Mouse (Mus musculus): ENCODE data around the gene Ank2. TPM values are rescaled to one million over a fixed set of nuclear protein-coding genes. Genes with fewer than 3 reads are reported as not detected.

The Ank2 gene
- polyA plus RNA-seq, 1 experiment from 2014 or later: 37.0 TPM

DNA sequence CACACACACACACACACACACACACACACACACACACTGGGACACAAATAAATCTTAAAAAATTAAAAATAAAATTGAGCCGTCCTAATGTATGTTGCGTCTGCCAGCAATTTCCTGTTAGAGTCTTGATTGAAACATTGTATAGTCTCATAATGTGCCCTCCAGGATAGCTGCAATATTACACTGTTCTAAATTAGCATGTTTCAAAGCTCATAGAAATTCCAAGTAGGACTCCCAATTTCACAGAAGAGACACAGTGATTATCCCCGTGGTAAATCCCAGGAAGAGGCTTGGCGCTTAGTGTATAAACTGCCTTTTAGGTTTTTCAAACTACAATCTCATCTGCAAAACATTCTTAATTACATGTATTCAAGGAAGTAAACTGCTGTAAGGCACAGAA lies 131.7 kb downstream of the Ank2 start:
- H3K4me3 ChIP-seq (ENCODE audit: low read depth, low read length): no peak overlapping the region
- no peaks in the 10 kb centered on the region for H3K4me1 ChIP-seq (replicated peaks; ENCODE audit: control insufficient read depth, insufficient read depth, low read length)
- ATAC-seq (replicated peaks; ENCODE audit: low FRiP score, low TSS enrichment, low read depth) (no peak), DNase-seq (ENCODE audit: low spot score) (no peak)
- H3K36me3 ChIP-seq (ENCODE audit: control insufficient read depth, insufficient read depth, low read length): no peaks in the 10 kb centered on the region
- H3K27ac ChIP-seq (ENCODE audit: low read depth): no peak overlapping the region
- 84% methylated on average over 4 of the region's 4 CpGs for WGBS
- H3K9me3 ChIP-seq (ENCODE audit: control insufficient read depth, low read length): no peaks in the 10 kb centered on the region; the same call in 1 of the 2 replicates
- no peak overlapping the region for H3K9ac ChIP-seq (ENCODE audit: low read length)
- H3K27me3 ChIP-seq (replicated peaks; ENCODE audit: control insufficient read depth, insufficient read depth, low read length): no peaks in the 10 kb centered on the region
- H3K4me2 ChIP-seq (ENCODE audit: low read length): no peak overlapping the region

DNA sequence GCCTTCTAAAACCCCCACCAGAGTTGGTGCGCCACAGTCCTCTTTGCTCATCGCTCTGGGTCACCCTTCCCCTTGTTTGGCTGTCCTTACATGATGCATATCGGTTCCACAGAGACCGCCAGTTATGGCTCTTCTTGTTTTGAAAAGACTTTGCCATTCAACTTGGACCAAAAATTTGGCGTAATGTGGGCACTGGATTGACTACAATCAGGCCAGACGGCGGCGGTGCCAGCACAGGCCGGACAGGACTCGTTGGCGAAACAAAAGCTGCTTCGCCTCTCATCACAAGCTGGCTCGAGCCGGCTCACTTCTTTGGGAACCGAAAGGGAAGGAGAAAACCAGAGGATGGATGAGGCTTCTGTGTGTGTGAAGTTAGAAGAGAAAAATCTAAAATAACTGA lies 135.6 kb downstream of the Ank2 start:
- Histone ChIP-seq H3K9ac (ENCODE audit: low read length) (no peak overlapping the region), H3K9me3 (ENCODE audit: control insufficient read depth, low read length) (no peaks in the 10 kb centered on the region), H3K27me3 (replicated peaks; ENCODE audit: control insufficient read depth, insufficient read depth, low read length) (no peaks in the 10 kb centered on the region), H3K4me2 (ENCODE audit: low read length) (no peak overlapping the region), H3K27ac (ENCODE audit: low read depth) (no peak overlapping the region), H3K4me3 (ENCODE audit: low read depth, low read length) (no peak overlapping the region), H3K4me1 (replicated peaks; ENCODE audit: control insufficient read depth, insufficient read depth, low read length) (no peaks in the 10 kb centered on the region), H3K36me3 (ENCODE audit: control insufficient read depth, insufficient read depth, low read length) (no peaks in the 10 kb centered on the region)
- WGBS: 91% methylated on average over 15 of the region's 15 CpGs
- DNase-seq (ENCODE audit: low spot score) (no peak), ATAC-seq (replicated peaks; ENCODE audit: low FRiP score, low TSS enrichment, low read depth) (no peak)

DNA sequence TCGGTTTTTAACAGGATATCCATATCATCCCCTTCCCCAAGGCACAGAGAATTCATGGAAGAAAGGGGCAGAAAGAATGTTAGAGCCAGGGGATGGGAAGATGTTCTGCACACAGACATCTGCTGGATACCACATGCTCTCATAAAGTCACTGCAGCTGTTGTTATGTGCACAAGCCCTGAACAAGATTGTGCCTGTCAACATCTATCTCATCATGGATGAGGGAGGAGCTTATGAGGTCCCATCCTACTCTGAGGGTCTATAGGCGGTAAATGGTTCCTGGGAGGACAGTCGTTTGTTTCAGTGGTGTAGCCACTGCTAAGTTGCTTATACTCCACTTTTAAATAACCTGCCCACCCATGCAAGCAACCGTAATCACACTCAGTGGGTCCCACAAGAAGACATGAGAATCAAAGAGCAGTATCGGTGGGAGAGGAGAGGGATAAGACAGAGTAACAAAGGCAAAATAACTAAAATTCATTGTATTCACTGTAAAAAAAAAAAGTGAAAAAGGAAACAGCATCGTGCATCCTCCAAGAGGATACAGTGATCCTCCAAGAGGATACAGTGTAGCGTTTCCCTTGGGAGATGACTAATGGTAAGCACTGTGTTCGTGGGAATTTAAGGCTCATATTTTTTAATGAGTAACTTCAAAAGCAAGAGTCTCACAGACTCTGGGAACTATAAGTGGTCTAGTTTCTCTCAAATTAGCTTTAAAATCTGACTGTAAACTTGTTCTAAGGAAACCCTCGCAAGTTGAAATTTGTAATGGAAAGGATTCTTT lies 136.3 kb downstream of the Ank2 start:
- Histone ChIP-seq H3K9ac (ENCODE audit: low read length) (no peak overlapping the region), H3K4me2 (ENCODE audit: low read length) (no peak overlapping the region), H3K27ac (ENCODE audit: low read depth) (no peak overlapping the region), H3K4me1 (replicated peaks; ENCODE audit: control insufficient read depth, insufficient read depth, low read length) (no peaks in the 10 kb centered on the region), H3K36me3 (ENCODE audit: control insufficient read depth, insufficient read depth, low read length) (no peaks in the 10 kb centered on the region), H3K27me3 (replicated peaks; ENCODE audit: control insufficient read depth, insufficient read depth, low read length) (no peaks in the 10 kb centered on the region), H3K4me3 (ENCODE audit: low read depth, low read length) (no peak overlapping the region), H3K9me3 (ENCODE audit: control insufficient read depth, low read length) (no peaks in the 10 kb centered on the region)
- 85% methylated on average over 9 of the region's 9 CpGs for WGBS
- no peak for DNase-seq (ENCODE audit: low spot score)
- no peak for ATAC-seq (replicated peaks; ENCODE audit: low FRiP score, low TSS enrichment, low read depth)

DNA sequence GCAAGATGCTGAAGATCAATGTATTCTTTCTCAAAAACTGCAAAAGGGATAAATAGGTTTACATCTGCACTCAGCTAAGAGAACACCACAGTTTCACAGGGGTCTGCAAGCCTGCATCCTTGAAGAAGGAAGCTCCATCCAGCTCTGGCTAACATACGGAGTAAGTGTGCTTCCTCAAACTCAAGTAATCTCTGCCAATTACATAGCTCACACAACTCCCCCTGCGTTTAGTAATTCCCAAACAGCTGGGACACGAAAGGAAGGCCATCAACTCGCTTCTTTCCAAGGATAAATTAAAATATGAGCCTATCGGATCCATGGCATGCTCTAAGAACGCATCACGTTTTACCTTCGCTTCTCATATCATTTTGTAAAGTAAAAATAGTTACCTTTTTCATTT lies 137.3 kb downstream of the Ank2 start:
- no peak overlapping the region for H3K4me3 ChIP-seq (ENCODE audit: low read depth, low read length)
- no peak overlapping the region for H3K4me2 ChIP-seq (ENCODE audit: low read length)
- no peaks in the 10 kb centered on the region for H3K27me3 ChIP-seq (replicated peaks; ENCODE audit: control insufficient read depth, insufficient read depth, low read length)
- no peak overlapping the region for H3K27ac ChIP-seq (ENCODE audit: low read depth)
- DNase-seq (ENCODE audit: low spot score) (no peak), ATAC-seq (replicated peaks; ENCODE audit: low FRiP score, low TSS enrichment, low read depth) (no peak)
- H3K9ac ChIP-seq (ENCODE audit: low read length): no peak overlapping the region
- 82% methylated on average over 8 of the region's 8 CpGs for WGBS
- no peaks in the 10 kb centered on the region for H3K36me3 ChIP-seq (ENCODE audit: control insufficient read depth, insufficient read depth, low read length)
- H3K9me3 ChIP-seq (ENCODE audit: control insufficient read depth, low read length): no peaks in the 10 kb centered on the region
- no peaks in the 10 kb centered on the region for H3K4me1 ChIP-seq (replicated peaks; ENCODE audit: control insufficient read depth, insufficient read depth, low read length)

DNA sequence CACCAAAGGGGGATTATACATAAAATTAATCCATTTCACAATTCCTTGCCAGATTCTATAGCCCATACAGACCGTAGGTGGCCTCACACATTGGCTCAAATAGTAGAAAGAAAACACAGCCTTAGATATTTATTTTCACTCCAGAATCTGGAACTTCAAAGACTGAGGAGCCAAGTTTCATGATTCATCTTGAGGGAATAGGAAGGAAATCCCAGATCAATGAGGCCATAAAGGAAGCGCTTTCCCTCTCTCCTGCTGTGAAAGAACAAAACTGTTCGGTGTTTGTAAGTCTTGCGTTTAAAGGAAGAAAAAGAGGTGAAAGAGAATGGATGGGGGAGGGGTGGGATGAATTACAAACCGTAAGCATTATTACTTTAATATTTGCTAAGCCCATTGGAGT lies 137.8 kb downstream of the Ank2 start:
- Histone ChIP-seq H3K9ac (ENCODE audit: low read length) (no peak overlapping the region), H3K27ac (ENCODE audit: low read depth) (no peak overlapping the region), H3K9me3 (ENCODE audit: control insufficient read depth, low read length) (no peaks in the 10 kb centered on the region), H3K4me2 (ENCODE audit: low read length) (no peak overlapping the region), H3K4me1 (replicated peaks; ENCODE audit: control insufficient read depth, insufficient read depth, low read length) (no peaks in the 10 kb centered on the region), H3K27me3 (replicated peaks; ENCODE audit: control insufficient read depth, insufficient read depth, low read length) (no peaks in the 10 kb centered on the region), H3K4me3 (ENCODE audit: low read depth, low read length) (no peak overlapping the region), H3K36me3 (ENCODE audit: control insufficient read depth, insufficient read depth, low read length) (no peaks in the 10 kb centered on the region)
- DNase-seq (ENCODE audit: low spot score): no peak
- WGBS: 75% methylated on average over 5 of the region's 5 CpGs
- no peak for ATAC-seq (replicated peaks; ENCODE audit: low FRiP score, low TSS enrichment, low read depth)

DNA sequence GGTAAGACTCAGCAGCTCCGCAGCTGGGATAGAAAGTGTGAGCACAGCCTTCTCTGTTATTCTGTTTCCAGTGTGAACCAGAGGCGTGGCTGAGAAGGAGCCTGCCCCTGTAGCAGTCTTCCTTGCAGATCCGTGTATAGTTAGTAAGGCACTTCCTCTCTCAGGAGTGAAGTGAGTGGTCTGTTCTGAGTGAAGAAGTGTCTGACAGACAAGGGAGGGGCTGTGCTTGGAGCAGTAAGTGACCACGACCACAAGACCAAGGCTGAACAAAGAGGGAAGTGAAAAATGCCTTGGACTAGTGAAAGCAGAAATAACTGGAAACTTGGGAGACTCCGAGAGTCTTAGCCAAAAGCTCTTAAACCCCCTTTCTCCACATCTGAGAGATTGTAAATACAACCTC lies 143.9 kb downstream of the Ank2 start:
- Histone ChIP-seq H3K27ac (ENCODE audit: low read depth) (no peak overlapping the region), H3K4me2 (ENCODE audit: low read length) (no peak overlapping the region), H3K4me3 (ENCODE audit: low read depth, low read length) (no peak overlapping the region), H3K27me3 (replicated peaks; ENCODE audit: control insufficient read depth, insufficient read depth, low read length) (no peaks in the 10 kb centered on the region), H3K4me1 (replicated peaks; ENCODE audit: control insufficient read depth, insufficient read depth, low read length) (no peaks in the 10 kb centered on the region), H3K36me3 (ENCODE audit: control insufficient read depth, insufficient read depth, low read length) (no peaks in the 10 kb centered on the region), H3K9me3 (ENCODE audit: control insufficient read depth, low read length) (no peaks in the 10 kb centered on the region), H3K9ac (ENCODE audit: low read length) (no peak overlapping the region)
- DNase-seq (ENCODE audit: low spot score) (no peak), ATAC-seq (replicated peaks; ENCODE audit: low FRiP score, low TSS enrichment, low read depth) (no peak)
- 33% methylated on average over 5 of the region's 5 CpGs for WGBS

DNA sequence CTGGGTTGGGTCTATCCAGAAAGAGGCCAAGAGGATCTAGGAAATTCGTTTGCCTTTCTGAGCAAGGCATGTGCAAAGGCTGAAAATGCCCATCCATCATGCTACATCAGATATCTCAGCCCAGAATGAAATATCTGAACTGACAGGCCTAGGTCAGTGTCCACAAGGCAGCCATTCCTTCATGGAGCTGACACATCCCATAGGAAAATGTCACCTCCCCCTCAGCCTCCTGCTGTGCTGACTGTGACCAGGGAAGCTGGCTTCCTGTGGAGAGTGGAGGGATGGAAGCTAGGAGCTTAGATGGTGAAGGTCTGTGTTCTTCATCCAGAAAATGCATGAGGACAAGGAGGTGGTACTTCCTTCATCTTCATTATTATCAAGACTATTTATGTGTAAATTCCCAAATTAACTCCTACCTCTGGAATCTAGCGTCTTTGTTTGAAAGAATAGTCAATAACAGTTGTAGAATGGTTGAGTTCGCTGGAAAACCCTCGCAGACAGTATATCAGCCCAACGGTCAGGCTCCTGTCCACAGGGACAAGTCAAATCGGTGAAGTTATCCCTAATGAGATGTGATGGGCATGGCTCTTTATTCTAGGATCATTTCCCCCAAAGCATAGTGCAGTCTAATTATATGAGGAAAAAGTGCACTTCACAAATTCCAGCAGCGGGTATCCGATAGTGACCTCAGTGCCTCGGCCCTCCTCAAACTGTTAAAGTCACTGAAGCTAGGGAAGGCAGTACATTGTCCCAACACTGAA lies 148.4 kb downstream of the Ank2 start:
- Histone ChIP-seq H3K27me3 (replicated peaks; ENCODE audit: control insufficient read depth, insufficient read depth, low read length) (no peaks in the 10 kb centered on the region), H3K36me3 (ENCODE audit: control insufficient read depth, insufficient read depth, low read length) (no peaks in the 10 kb centered on the region), H3K4me3 (ENCODE audit: low read depth, low read length) (no peak overlapping the region), H3K4me1 (replicated peaks; ENCODE audit: control insufficient read depth, insufficient read depth, low read length) (no peaks in the 10 kb centered on the region), H3K27ac (ENCODE audit: low read depth) (no peak overlapping the region), H3K9me3 (ENCODE audit: control insufficient read depth, low read length) (no peaks in the 10 kb centered on the region), H3K4me2 (ENCODE audit: low read length) (no peak overlapping the region), H3K9ac (ENCODE audit: low read length) (no peak overlapping the region)
- 90% methylated on average over 9 of the region's 9 CpGs for WGBS
- DNase-seq (ENCODE audit: low spot score): no peak
- ATAC-seq (replicated peaks; ENCODE audit: low FRiP score, low TSS enrichment, low read depth): no peak

DNA sequence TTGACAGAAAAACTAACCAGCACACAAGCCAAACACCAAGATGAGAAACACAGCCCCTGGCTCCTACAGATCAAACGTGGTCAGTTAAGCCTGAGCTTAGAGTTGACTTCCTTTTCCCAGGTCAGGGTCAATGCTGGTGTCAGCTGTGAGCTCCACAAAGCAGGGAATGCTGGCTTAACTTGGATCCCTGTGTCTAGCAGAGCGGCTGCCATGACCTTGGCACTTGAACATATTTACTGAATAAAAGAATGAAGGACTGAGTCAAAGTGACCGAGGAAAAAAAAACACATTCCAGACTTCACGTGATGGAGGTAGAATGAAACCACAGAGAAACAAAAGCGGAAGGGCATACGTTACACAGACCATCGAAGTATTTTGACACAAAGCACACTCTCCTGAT lies 150.2 kb downstream of the Ank2 start:
- no peak overlapping the region for H3K4me3 ChIP-seq (ENCODE audit: low read depth, low read length)
- H3K4me1 ChIP-seq (replicated peaks; ENCODE audit: control insufficient read depth, insufficient read depth, low read length): no peaks in the 10 kb centered on the region
- H3K4me2 ChIP-seq (ENCODE audit: low read length): no peak overlapping the region
- no peaks in the 10 kb centered on the region for H3K27me3 ChIP-seq (replicated peaks; ENCODE audit: control insufficient read depth, insufficient read depth, low read length)
- H3K27ac ChIP-seq (ENCODE audit: low read depth): no peak overlapping the region
- ATAC-seq (replicated peaks; ENCODE audit: low FRiP score, low TSS enrichment, low read depth) (no peak), DNase-seq (ENCODE audit: low spot score) (no peak)
- H3K36me3 ChIP-seq (ENCODE audit: control insufficient read depth, insufficient read depth, low read length): no peaks in the 10 kb centered on the region
- 64% methylated on average over 7 of the region's 7 CpGs for WGBS
- no peak overlapping the region for H3K9ac ChIP-seq (ENCODE audit: low read length)
- no peaks in the 10 kb centered on the region for H3K9me3 ChIP-seq (ENCODE audit: control insufficient read depth, low read length)
